Mouse (Mus musculus) kidney, postnatal 25 days (tissue): Measurements from ENCODE around the gene Vps13c.

Source experiments
- DNase-seq, 2 experiments: peaks; one replicate each; pipeline ENCODE4 v3.0.0; 2021; ENCODE audit warnings: mixed read lengths in 2 of 2

The Vps13c gene

DNA sequence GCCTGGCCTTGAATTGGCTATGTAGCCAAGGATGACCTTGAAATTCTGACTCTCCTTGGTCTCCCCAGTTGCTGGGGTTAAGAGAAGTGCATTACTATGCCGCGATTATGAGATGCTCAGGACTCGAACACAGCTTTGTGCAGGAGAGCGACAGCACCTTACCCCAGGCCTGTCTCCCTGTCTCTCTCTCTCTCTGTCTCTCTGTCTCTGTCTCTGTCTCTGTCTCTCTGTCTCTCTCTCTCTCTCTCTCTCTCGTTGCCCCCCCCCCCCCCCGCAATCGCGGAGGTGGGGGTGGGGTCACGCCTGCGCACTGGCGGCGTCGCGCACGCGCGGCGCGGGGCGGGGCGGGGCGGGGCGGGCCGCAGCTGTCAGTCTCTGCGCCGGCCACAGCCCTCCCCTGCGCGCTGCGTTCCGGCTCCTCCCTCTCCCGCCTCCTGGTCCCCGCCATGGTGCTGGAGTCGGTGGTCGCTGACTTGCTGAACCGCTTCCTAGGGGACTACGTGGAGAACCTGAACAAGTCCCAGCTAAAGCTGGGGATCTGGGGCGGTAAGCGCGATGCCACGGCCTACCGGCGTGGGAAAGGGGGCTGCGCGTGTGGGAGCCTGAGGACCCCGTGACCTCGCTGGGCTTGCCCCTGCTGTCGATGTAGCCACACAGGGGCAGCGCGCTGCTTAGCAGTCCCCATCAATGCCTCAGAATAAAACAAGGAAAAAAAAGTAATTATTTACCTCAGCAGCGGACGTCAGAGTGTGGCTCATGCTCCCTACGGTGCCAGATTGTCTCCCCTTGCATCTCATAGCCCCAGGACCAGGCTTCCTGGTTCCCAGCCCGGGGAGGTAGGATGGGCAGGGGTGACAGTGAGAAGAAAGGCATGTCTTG lies at the start of gene Vps13c:
Gene Vps13c (plus strand): TSS at position 416 of the 879 bp plus-strand sequence.
- peak; percentile 81 to 90 for DNase-seq

DNA sequence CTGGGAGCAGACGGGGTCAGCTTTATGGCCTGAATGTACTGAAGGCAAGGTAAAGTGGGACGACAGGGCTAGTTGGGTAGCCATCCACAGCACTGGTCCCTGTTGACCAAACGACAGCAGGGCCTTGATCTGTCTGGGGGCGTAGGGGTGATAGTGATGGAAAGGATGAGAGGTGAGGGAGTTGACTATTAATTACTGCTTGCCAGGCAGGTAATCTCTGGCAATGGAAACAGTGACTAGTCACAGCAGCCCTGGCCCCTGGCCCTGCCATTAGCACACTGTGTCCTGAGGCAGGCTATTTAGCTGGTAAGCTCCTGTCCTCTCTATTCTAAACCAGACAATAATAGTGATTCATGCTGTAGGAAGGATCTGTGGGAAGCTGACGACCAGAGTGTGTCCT lies 47.8 kb upstream of the Vps13c start:
- no peak for DNase-seq

DNA sequence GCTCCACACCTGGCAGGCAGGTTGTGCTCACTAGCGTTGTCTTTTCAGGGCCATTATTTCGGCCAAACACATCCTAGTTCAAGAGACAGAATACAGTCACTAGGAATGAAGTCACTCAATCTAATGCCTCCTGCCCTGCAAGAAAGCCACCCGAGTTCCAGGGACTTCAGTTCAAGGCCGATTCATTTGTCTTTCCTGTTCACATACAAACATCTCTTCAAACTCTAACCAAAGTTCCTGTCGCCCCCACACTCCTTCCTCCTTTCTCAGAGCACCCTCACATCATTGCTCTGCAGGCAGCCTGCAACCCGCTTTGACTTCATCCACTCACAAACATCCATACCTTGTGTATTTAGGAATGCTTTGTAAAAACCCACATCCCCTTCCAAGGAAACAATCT lies 46.7 kb upstream of the Vps13c start:
- DNase-seq: no peak

DNA sequence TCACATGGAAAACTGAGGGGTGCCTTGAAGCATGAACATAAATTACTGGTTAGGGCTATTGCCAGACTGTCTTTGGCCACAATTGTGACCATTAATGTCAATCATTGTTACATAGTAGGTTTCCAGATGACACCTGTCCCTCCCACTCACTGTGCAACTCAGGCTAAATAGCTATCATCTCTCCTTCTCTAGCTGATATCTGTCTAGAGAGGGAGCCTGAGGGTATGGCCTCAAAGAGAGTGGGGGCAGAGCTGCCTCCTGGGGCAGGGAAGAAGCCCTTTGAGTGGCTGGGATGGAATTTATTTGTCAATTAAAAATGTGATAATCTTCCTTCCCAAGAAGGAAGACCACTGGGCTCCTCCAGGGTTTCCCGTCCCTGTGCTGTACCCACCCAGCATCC lies 46.0 kb upstream of the Vps13c start:
- DNase-seq: no peak

DNA sequence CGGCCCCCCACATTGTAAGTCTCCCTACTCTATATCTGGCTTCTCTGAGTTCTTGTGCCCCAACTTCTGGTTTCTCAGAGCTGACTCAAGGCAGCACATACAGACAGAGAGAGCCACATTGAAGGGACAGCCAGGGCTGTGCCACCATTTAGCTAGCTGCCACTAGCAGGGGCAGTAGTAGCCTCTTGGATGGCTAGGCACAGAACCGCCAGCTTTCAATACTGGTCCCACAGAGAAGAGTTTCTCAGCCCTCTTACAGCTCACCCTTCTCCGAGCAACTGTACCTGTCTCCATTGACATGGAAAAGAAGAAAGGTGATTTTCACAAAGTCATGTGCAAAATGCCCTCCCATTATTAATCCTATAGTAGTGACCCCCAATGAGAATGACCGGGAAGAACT lies 45.5 kb upstream of the Vps13c start:
- DNase-seq: no peak

DNA sequence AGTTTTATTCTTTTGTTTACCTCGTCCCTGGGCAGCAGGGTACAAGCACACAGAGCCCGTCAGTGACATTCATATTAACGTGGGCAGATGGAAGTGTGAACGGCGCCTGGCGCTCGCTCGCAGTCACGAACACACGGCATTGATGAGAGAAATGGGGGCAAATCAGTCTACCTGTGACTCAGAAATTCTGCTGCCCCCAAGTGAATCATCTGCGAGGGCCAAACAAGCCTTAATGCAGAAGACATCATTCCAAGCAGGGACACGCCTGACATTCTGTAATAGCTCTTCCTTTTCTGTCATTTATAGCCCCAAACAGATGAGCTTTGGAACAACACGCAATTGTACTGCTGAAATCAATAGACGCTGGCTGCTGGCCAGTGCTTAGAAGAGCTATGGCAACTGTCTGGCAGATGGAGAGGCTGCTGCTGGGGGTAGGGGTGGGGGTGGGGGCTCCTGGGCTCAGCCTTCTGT lies 45.0 kb upstream of the Vps13c start:
- no peak for DNase-seq

DNA sequence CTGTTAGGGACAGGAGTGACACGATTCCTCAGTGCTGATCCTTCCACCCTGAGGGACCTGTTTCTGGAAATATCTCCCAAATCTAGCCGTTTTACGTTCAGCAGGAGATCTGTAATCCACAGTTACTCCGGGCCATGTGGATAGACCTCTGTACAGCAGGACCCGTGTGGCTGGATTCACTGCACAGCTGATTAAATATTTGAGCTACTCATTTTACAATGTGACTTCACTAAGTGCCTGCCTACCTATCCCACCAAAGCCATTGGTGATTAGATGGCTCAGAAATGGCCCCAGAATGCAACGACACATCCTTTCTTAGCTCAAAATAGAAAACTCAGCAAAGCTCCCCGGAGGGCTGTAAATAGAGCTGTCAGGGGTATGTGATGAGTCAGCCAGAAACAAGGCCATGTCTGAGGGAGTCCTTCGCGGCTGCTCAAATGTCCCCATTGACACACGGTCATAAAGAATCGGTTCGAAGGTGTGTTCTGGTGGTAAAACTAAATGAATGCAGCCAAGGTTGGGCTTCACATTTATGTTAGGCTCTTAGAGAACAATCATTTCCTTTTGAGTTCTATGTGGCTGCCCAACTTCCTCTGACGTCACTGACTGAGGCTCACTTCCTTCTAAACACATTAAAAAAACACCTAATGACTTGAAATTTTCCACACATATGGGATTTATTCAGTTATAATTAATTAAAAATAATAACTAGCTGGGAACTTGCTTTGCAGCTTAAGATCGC lies 40.9 kb upstream of the Vps13c start:
- no peak for DNase-seq

DNA sequence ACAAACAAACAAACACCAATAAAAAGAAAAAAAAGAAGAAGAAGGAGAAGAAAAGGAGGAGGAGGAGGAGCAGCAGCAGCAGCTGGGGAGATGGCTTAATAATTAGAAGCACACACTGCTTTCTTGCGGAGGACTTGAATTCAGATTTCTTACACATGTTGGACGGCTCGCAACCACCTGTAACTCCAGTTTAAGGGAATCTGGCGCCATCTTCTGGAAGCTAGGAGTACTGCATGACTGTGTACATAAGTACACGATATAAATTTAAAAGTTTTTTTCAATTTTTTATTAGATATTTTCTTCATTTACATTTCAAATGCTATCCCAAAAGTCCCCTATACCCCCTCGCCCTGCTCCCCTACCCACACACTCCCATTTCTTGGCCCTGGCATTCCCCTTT lies 38.0 kb upstream of the Vps13c start:
- peak; percentile 45 to 85 for DNase-seq

DNA sequence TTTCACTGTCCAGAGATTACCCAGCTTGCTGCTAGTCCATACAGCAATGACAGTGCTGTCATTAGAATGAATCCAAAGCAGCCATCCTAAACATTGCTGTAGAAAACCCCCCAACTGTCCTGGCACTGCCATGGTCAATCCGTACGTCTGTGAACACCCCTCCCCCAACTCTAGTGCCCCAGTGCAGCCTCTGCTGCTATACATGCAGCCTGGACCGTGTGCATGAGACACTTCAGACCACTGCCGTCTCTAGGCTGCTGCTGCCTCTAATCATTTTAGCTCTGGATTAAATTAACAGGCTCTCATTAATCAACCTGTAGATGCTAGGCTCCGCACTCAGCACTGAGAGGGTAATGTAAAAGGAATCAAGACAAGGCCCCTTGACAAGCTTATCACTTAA lies 33.2 kb upstream of the Vps13c start:
- no peak for DNase-seq

DNA sequence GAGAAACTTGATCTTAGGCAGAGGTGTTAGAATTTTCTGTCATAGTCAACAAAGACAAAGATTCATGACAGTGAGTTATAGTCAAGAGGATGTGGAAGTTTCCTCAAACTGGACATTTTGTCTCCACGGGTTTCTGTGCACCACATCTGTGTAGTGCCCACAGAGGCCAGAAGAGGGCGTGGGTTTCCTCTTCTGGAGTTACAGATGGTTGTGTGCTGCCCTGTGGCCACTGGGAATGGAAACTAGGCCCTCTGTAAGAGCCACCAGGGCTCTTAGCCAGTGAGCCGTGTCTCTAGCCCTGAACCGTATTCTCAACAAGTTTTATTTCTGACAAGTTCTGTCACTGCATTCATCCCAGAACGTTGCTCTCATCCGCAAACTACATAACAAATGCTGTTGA lies 29.7 kb upstream of the Vps13c start:
- DNase-seq: no peak

DNA sequence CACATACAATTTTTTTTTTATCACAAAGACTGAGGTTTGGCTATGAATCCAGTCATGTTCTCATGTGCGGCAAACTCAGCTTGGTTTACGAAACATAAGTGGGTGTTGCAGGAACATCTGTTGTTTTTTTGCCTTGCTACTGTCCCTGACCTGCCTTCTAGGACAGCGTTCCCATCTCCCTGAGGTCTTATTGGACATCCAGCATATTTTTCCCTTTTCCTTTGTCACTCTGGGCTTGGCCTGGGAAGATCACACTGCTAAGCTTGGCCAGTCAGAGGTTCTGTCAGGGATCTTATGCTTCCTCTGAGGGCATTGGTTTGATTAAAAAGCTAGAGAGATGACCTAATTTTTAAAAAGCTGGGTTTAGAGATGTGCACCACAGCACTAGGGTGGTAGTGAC lies 29.1 kb upstream of the Vps13c start:
- no peak for DNase-seq

DNA sequence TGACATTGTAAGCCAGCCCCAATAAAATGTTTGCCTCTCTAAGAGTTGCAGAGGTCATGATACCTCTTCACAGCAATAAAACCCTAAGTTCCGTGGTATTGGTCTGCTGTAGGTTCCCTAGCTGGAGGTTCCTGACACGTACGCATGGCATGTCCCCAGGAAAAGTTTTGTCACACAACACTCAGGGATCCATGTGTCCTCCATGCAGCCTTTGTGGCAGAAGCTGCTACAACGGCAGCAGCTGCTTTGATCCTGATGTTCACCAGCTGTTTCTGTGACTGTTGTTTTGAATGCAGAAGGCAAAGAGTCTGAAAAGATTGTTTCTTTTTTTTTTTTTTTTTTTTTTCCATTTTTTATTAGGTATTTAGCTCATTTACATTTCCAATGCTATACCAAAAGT lies 27.0 kb upstream of the Vps13c start:
- DNase-seq: no peak

DNA sequence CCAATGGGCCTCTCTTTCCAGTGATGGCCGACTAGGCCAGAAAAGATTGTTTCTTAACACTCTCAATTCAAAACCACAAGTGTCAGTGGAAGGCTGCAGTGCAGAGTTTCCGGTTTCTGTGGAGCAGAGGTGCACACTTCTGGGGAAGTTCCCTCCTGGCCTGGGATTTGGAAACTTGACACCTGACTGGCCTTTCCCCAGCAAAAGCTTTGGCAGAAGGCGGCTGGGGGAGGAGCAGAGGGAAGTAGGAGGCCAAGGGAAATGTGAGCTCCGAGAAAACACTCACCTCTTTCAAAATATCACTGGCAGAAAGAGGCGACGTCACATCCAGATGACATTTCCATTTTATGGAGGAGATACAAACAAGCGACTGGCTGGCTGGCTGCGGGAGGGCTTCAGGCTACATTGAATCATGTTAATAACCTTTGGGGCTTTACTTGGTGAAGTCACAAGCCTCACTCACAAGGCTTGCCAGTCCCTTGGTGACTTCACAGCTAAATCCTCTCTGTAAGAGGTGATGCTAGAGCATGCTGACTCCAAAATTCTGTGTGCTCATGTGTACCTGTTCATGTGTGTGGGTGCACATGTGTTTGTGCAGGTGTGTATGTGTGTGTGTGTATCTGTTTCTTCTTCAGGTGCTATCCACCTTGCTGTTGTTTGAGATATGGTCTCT lies 26.4 kb upstream of the Vps13c start:
- peak; percentile 36 to 61 for DNase-seq

DNA sequence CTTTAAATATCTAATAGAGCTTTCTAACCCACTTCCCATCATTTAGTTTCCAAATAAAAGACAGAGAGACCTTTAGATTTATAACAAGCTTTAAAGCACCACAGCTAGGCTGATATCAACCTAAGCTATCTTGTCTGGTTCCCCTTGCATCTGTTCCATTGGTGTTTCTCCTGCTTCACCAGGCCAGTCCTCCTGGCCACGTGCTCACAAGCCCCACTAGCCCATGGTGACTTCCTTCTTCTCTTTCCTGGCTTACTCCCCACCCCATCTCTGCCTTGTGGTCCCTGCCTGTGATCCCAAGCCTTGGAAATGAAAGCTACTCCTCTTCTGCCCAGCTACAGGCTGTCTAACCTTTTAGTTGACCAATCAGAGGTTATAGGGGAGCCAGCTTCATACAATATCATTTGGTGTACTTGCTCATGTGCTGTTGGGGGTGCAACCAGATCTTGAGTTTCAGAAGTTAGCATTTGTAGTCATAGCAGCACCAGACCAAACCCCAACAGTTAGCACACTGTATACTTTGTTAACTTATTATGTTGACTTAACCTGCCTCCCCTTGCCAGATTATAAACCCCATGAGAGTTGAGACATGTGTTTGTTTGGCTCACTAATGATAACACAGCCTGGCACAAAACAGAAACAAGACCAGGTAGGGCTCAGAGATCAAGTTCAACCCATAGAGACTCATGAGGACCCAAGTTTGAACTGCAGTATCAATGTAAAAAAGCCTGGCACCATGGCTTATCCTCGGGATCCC lies 23.8 kb upstream of the Vps13c start:
- no peak for DNase-seq

DNA sequence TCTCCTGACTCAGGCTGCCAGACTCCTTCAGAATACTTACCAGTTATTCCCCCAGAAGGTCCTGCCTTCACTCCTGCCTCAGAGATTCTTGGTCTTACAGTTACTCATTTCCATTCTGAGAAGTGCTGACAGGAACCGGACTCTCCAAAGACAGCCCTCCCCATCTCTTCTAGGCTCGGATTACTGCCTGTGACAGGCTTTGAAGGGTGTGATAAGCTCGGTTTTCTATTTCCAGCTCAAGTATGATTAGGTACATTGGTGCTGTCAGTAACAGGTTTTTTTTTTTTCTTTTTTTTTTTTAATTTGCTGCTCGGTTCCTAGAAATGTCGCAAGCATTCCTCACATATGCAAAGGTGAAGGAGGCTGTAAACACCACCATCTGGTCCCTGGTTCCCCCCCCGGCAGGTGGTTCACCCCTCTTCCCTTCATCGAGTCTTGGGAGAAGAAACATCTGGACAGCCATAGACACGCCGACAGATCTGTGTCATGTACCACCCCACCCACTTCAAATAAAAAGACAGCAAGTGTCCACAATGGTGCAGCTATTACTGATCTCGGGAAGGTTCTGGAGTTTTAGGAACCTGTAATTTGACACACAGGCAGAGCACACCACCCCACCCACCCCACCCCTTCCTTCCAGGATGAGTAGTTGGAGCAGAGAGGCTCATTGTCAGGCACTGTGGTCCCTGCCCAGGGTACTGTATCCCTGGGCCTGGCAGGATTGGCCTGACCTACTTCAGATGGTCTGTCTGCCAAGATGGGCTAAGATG lies 22.1 kb upstream of the Vps13c start:
- no peak for DNase-seq

DNA sequence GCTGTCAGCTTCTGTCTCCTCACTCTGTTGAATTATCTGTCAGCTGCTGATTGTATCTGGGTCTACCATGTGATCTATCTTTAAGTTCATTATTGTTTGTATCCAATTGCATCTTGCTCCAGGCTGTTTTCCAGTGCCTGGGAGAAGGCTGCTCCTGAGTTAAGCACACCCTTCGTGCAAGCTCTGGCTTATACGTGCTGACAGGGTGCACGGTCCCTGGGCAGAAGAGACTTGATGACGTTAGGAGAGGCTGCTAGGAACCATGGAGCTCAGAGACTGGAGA lies 21.6 kb upstream of the Vps13c start:
- DNase-seq: no peak

DNA sequence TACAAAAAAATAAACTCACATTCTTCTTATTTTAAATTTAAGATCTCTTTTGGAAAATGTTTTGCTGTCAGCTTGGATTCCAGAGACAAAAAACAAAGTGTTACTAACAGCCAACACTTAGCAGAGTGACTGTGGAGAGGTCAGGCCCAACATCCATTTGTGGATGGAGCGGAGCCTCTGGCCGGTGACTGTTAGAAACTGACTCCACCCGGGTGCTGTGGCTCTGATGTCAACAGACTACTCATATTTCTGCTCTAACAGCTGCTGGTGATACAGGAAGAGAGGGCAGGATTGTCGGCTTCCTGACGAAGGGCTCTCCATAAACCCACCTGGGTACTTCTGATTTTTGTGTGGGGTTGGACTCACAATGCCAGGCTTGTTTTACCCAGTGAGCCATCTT lies 17.1 kb upstream of the Vps13c start:
- no peak for DNase-seq

DNA sequence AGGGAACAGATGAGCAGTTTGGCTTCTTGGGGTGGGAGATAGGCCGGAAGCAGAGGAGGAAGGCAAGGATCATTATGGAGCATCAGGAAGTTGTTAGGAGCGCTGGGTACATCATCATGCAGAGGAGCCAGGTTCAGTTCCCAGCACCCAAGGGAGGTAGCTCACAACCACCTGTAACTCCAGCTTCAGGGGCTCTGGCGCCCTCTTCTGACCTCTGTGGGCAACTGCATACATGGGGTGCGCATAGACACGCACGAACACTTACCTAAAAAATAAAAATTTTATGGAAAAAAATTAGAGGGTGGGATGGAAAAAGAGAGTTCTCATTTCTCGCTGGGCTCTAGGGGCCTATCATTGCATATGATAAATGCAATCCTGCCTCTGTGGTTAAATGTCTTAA lies 14.7 kb upstream of the Vps13c start:
- DNase-seq: no peak

DNA sequence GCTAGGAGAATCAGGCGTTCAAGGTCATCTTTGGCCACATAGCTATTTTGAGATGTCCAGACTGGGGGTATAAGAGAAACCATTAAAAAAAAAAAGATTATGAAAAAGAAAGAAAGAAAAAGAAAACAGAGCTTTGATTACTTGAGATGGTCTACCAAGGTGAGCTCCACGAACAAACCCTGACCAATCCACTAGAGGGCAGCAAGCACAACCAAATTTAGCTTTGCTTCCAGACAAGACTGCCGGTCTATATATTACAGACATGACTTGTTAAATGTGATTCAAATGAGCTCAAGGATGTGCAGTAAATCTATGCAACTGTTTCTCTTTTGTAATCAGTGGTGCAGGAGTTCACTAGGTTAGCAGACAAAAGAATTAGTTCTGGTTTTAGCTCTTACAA lies 12.0 kb upstream of the Vps13c start:
- DNase-seq: peak; percentile 63 to 77

DNA sequence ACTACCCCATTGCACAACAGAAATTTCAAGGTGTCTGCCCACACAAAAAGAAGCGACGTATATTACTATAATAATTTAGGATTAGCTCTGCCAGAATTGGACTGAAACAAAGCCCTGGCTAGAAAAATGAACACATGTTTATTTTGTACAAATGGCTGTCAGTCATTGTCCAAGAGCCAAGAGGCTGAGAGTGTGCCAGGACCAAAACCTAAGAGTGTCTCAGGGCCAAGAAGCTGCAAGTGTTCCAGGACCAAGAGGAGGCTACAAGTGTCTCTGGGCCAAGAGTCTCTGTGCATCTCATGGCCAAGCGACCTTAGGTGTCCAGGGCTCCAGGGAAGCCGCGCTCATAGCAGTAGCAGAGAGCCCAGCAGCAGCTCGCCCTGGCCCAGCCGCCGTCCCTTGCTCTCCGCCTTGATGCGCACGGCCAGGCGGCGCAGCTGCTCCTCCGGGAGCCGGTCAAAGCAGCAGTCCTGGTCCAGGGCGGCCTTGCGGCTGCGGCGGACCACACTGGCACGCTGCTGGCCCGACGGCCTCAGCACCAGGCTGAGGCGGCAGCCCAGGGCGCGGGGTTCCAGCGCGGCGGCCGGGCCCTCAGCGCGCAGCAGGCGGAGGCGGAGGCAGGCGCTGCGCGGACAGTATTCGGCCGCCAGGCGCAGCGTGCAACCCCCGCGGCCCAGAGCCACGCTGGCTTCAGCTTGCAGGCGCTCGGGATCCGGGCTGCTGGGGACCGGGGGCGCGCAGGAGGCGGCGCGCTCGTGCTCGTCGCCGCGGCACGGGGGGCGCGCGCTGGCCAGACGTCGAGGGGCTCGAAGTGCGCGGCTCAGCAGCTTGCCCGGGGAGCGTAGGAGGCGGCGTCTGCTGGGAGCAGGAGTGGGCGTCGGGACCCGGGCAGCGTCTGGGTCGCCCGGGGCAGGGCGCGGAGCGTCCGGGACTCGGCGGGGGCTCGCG lies 9.5 kb upstream of the Vps13c start:
- DNase-seq: peak in 1 of 2 experiments; percentile 44
